Mouse (Mus musculus) heart, embryonic 12.5 days (tissue): ENCODE measurements at regions not wholly inside any gene's neighbourhood (a gene's known extent, or its start where the extent isn't known, plus 50 kb on each side); places are given as distances from the start of the nearest gene placed in this dataset.

Experiments
- ATAC-seq: fragments of 200-750 bp; cut with Nextera tagmentation; 2 replicates; pipeline ENCODE4 v1.8.0; 2017; ENCODE audit warnings: moderate TSS enrichment, moderate library complexity; ENCODE audit not compliant: insufficient number of reproducible peaks, low FRiP score
- H3K27ac ChIP-seq: fragments of 300-500 bp; sonication (generic); 2 replicates; pipeline ENCODE4 v1.5.1; 2016; ENCODE audit warnings: mild to moderate bottlenecking, moderate library complexity; ENCODE audit not compliant: poor library complexity, severe bottlenecking
- H3K27me3 ChIP-seq: fragments of 300-500 bp; sonication (generic); replicated peaks from 2 replicates; pipeline ENCODE4 v1.6.1; 2016; ENCODE audit warnings: mild to moderate bottlenecking, moderate library complexity
- H3K36me3 ChIP-seq: fragments of 300-500 bp; sonication (generic); 2 replicates; pipeline ENCODE4 v1.6.1; 2016; ENCODE audit warnings: mild to moderate bottlenecking, moderate library complexity
- H3K4me1 ChIP-seq: fragments of 300-500 bp; sonication (generic); replicated peaks from 2 replicates; pipeline ENCODE4 v1.6.1; 2016; ENCODE audit warnings: mild to moderate bottlenecking
- H3K4me2 ChIP-seq: fragments of 300-500 bp; sonication (generic); 2 replicates; pipeline ENCODE4 v1.6.1; 2016; ENCODE audit warnings: mild to moderate bottlenecking, moderate library complexity
- H3K4me3 ChIP-seq: fragments of 300-500 bp; sonication (generic); 2 replicates; pipeline ENCODE4 v1.5.1; 2016; ENCODE audit warnings: mild to moderate bottlenecking
- H3K9ac ChIP-seq: fragments of 300-500 bp; sonication (generic); 2 replicates; pipeline ENCODE4 v1.6.1; 2016; ENCODE audit warnings: mild to moderate bottlenecking, moderate library complexity
- H3K9me3 ChIP-seq: fragments of 300-500 bp; sonication (generic); replicated peaks from 2 replicates; pipeline ENCODE4 v1.6.1; 2016; ENCODE audit warnings: mild to moderate bottlenecking, moderate library complexity
- WGBS: fragments of 180-500 bp; shearing (Covaris S2); methylation state at CpG from one replicate; pipeline ENCODE4 v1.1.7; 2016; 5-methylcytosine and 5-hydroxymethylcytosine counted together

DNA sequence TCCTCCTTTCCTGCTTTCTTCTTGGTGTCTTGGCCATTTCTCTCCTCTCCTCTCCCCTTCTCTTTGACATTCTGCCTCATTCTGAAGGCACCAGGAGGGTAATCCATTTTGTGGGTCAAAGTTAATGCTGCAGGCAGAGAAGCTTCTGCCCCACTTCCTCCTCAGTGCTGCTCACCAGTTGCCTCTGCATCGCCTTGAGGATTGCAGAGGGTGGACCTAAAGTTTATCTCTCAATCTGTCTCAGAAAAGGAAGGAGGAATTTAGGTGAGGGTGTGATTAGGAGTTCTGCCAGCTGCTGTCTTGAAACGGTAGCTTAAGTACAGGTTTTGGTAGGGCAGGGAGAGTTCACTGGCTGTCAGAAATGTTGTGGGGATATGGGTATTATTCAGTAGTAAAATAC lies 101.3 kb upstream of the Zfand5 start:
- Histone ChIP-seq H3K9ac (no peak overlapping the region), H3K4me2 (no peak overlapping the region), H3K4me1 (peaks cover 21% of the 10 kb centered on the region; the same call in 1 of the 2 replicates), H3K27ac (no peak overlapping the region), H3K36me3 (no peaks in the 10 kb centered on the region), H3K27me3 (no peaks in the 10 kb centered on the region), H3K9me3 (no peaks in the 10 kb centered on the region), H3K4me3 (no peak overlapping the region)
- ATAC-seq = no peak
- WGBS = 25% methylated on average over 2 of the region's 2 CpGs

DNA sequence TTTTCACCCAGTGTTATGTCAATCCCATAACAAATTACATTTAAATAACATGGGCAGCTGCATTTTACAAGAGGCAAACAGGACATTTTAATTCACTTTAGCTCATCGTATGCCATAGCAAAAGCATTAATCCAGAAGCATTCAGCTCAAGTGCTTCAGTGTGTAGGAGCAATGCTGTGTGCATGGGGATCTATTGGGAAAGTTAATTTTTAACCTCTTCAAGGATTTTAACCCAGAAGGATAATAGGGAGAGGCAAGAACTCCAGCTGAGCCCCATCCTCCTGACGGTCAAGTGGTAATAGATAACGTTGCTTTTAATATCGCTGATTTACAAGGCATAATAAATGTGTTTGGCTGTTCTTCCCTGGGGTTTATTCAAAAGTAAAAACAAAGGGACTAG lies 105.1 kb upstream of the Zfand5 start:
- Histone ChIP-seq H3K4me2 (no peak overlapping the region), H3K4me1 (peaks cover 11% of the 10 kb centered on the region; the same call in 1 of the 2 replicates), H3K9me3 (no peaks in the 10 kb centered on the region), H3K36me3 (no peaks in the 10 kb centered on the region), H3K27me3 (no peaks in the 10 kb centered on the region), H3K27ac (no peak overlapping the region), H3K9ac (no peak overlapping the region), H3K4me3 (no peak overlapping the region)
- 67% methylated on average over 4 of the region's 4 CpGs for WGBS
- no peak for ATAC-seq

- Histone ChIP-seq H3K9ac (no peak overlapping the region), H3K36me3 (no peaks in the 10 kb centered on the region), H3K4me1 (peaks cover 11% of the 10 kb centered on the region; the same call in 1 of the 2 replicates), H3K9me3 (no peaks in the 10 kb centered on the region), H3K4me3 (no peak overlapping the region), H3K27ac (no peak overlapping the region), H3K27me3 (no peaks in the 10 kb centered on the region), H3K4me2 (no peak overlapping the region)
- no peak for ATAC-seq
- 70% methylated on average over 5 of the region's 5 CpGs for WGBS
Measured at GRCm38 (mm10) chr19:21166465-21166860, 105.6 kb upstream of the Zfand5 start.

DNA sequence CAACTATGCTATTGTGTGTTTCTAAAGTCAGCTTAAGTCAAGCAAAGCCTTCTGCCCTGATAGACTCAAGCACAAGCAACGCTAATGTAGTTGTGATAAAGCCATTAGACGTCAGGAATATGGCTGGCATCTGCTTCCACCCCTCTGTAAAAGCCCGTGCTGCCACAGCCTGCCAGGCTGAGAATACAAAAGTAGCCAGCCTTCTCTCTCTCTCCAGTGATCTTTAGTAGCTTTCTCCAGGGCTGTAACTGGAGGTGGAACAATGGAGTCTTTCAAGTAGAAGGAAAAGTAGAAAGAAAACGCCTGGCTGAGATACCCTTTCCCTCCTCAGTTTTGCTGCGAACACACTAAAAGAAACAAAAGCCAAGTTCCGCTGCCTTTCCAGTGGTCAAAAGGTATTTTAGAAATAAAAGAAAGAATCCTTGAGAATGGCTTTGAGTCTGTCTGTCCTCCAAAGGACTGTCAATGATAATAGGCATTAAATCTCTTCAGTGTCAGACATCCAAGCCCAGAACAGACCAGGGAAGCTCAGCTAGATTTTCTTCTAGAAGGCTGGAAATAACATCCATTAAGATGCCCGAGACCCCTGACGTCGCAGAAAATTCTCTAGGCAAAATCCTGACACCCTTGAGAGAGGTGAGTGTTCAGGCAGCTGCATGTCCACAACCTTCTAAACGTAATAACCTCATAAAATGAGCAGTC lies 106.2 kb upstream of the Zfand5 start:
- WGBS = 42% methylated on average over 10 of the region's 10 CpGs

DNA sequence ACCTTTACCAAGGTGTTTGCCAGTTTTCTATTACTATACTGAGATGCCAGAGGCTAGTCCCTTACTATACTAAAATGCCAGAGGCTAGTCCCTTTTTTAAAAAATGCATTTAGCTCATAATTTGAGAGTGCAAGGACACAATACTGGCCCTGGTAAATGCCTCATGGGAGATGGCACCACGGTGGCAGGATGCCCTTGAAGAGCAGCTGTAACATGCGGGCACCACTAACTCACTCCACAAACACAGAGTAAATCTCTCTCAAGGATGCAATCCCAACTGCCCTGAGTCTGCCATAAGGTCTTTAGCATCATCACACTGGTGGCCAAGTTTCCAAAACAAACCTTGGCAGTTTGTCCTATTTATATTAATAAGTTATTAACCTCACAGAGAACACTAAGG lies 108.1 kb upstream of the Zfand5 start:
- H3K9ac ChIP-seq = no peak overlapping the region
- 77% methylated on average over 2 of the region's 2 CpGs for WGBS

More for the DNA sequence above, 106.2 kb upstream of the Zfand5 start:
- peaks cover 8% of the 10 kb centered on the region; the same call in 1 of the 2 replicates for H3K4me1 ChIP-seq
- H3K27ac ChIP-seq = no peak overlapping the region
- H3K4me3 ChIP-seq = no peak overlapping the region
- no peaks in the 10 kb centered on the region for H3K9me3 ChIP-seq
- no peak overlapping the region for H3K4me2 ChIP-seq
- no peaks in the 10 kb centered on the region for H3K27me3 ChIP-seq
- no peaks in the 10 kb centered on the region for H3K36me3 ChIP-seq
- no peak overlapping the region for H3K9ac ChIP-seq
- ATAC-seq = no peak

GRCm38 (mm10) chr19:21160946-21161345 lies 111.1 kb upstream of the Zfand5 start:
- no peak overlapping the region for H3K27ac ChIP-seq
- H3K9ac ChIP-seq = no peak overlapping the region
- H3K9me3 ChIP-seq = no peaks in the 10 kb centered on the region
- ATAC-seq = no peak
- H3K27me3 ChIP-seq = no peaks in the 10 kb centered on the region
- WGBS = 42% methylated on average over 4 of the region's 4 CpGs
- H3K4me1 ChIP-seq = no peaks in the 10 kb centered on the region
- no peaks in the 10 kb centered on the region for H3K36me3 ChIP-seq
- H3K4me3 ChIP-seq = no peak overlapping the region
- H3K4me2 ChIP-seq = no peak overlapping the region

More for the DNA sequence above, 108.1 kb upstream of the Zfand5 start:
- no peak overlapping the region for H3K27ac ChIP-seq
- no peaks in the 10 kb centered on the region for H3K36me3 ChIP-seq
- H3K4me3 ChIP-seq = no peak overlapping the region
- H3K9me3 ChIP-seq = no peaks in the 10 kb centered on the region
- 0 out of 2 replicates have a peak, but pooled peaks cover 5% of the 10 kb centered on the region for H3K4me1 ChIP-seq
- no peaks in the 10 kb centered on the region for H3K27me3 ChIP-seq
- ATAC-seq = no peak
- no peak overlapping the region for H3K4me2 ChIP-seq

GRCm38 (mm10) chr19:21159189-21160137 lies 112.6 kb upstream of the Zfand5 start:
- H3K27me3 ChIP-seq = no peaks in the 10 kb centered on the region
- H3K4me2 ChIP-seq = no peak overlapping the region
- no peaks in the 10 kb centered on the region for H3K9me3 ChIP-seq
- H3K4me1 ChIP-seq = no peaks in the 10 kb centered on the region
- H3K9ac ChIP-seq = no peak overlapping the region
- no peak overlapping the region for H3K4me3 ChIP-seq
- WGBS = 79% methylated on average over 8 of the region's 8 CpGs
- H3K27ac ChIP-seq = no peak overlapping the region
- no peak for ATAC-seq
- H3K36me3 ChIP-seq = no peaks in the 10 kb centered on the region

DNA sequence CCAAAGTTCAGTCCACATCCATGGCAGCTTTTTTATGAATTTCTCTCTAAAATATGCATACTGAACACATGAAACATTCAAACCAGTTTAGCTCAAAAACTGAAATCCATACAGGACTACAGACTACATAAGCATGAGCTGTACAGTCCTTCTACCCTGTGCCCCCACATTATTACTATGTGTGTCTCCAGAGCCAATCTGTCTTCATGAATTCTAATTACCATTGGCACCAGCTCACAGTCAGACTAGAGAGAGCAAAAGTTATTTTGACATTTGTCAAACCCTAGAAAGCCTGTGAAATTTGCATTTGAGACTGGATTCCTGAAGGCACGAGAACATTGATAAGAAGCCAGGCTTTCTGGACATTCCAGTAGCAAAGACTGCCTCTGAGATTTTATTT lies 117.9 kb upstream of the Zfand5 start:
- no peak overlapping the region for H3K4me3 ChIP-seq
- no peaks in the 10 kb centered on the region for H3K9me3 ChIP-seq
- ATAC-seq = no peak
- no peak overlapping the region for H3K27ac ChIP-seq
- no peaks in the 10 kb centered on the region for H3K36me3 ChIP-seq
- H3K4me1 ChIP-seq = peaks cover 4% of the 10 kb centered on the region; the same call in 1 of the 2 replicates
- H3K27me3 ChIP-seq = no peaks in the 10 kb centered on the region
- H3K9ac ChIP-seq = no peak overlapping the region
- no peak overlapping the region for H3K4me2 ChIP-seq
- WGBS = 19% methylated on average over 1 of the region's 1 CpGs

- Histone ChIP-seq H3K4me1 (peaks cover 4% of the 10 kb centered on the region; the same call in 1 of the 2 replicates), H3K27ac (no peak overlapping the region), H3K4me3 (no peak overlapping the region), H3K9me3 (no peaks in the 10 kb centered on the region), H3K27me3 (no peaks in the 10 kb centered on the region), H3K9ac (no peak overlapping the region), H3K36me3 (no peaks in the 10 kb centered on the region), H3K4me2 (no peak overlapping the region)
- 61% methylated on average over 3 of the region's 3 CpGs for WGBS
- no peak for ATAC-seq
Measured at GRCm38 (mm10) chr19:21152027-21152426, 120.1 kb upstream of the Zfand5 start.

DNA sequence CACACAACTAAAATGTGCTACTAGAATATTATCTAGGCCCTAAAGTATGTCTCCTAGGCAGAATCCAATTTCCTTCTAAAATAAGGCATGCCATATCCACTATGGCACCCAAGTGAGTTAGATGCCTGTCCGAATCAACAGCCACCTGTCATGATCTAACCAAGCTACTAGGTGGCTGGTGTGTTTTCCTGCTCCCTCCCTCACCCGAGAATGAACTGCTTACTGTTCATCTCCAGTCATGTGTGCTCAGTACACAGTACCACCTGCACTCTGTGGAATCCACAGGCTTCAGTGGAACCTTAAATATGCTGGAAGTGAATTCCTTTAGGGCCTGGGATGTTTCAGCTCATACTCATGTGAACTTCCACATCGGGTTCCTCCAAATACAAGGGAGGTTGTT lies 121.2 kb upstream of the Zfand5 start:
- ATAC-seq = no peak
- 71% methylated on average over 3 of the region's 3 CpGs for WGBS
- Histone ChIP-seq H3K36me3 (no peaks in the 10 kb centered on the region), H3K4me3 (no peak overlapping the region), H3K4me2 (no peak overlapping the region), H3K9me3 (no peaks in the 10 kb centered on the region), H3K27ac (no peak overlapping the region), H3K27me3 (no peaks in the 10 kb centered on the region), H3K9ac (no peak overlapping the region), H3K4me1 (peaks cover 4% of the 10 kb centered on the region; the same call in 1 of the 2 replicates)

- Histone ChIP-seq H3K4me3 (no peak overlapping the region), H3K4me2 (no peak overlapping the region), H3K9me3 (no peaks in the 10 kb centered on the region), H3K4me1 (peaks cover 4% of the 10 kb centered on the region; the same call in 1 of the 2 replicates), H3K27ac (no peak overlapping the region), H3K36me3 (no peaks in the 10 kb centered on the region), H3K9ac (no peak overlapping the region), H3K27me3 (no peaks in the 10 kb centered on the region)
- no peak for ATAC-seq
- 88% methylated on average over 1 of the region's 1 CpGs for WGBS
Measured at GRCm38 (mm10) chr19:21150241-21150640, 121.8 kb upstream of the Zfand5 start.
